22 mouse cellular contexts compared by ENCODE assay signal in genomic region chr10:20527737-20528136, GRCm38 (mm10).
"Had no signal": no experiment of that assay in that cellular context is flagged by ENCODE, and none has a peak within 500 bp of the region (broad histone marks: within the 10 kb centered on the region; RNA-seq: fewer than 3 reads in every experiment).

No protein-coding gene starts in this region.

- H3K27me3 ChIP-seq: limb, embryonic 12.5 days; limb, embryonic 15.5 days; lung, embryonic 15.5 days; midbrain, embryonic 13.5 days; neural tube, embryonic 13.5 days had no signal

- DNase-seq: kidney, adult 18-20 months; kidney, postnatal 10 days; kidney, postnatal 36 days; layer of hippocampus, postnatal 36 days; liver, postnatal 0 days; lung, postnatal 36 days; retina, postnatal 1 day; right cerebral cortex, postnatal 25 days; thymus, adult 2 months; thymus, postnatal 25 days had no signal

- H3K9ac ChIP-seq: limb, embryonic 12.5 days; limb, embryonic 15.5 days; liver, embryonic 14.5 days; liver, postnatal 0 days; lung, embryonic 15.5 days; midbrain, embryonic 13.5 days; neural tube, embryonic 13.5 days had no signal

- H3K4me3 ChIP-seq: limb, embryonic 12.5 days; limb, embryonic 15.5 days; lung, embryonic 15.5 days; megakaryocyte, embryonic 14.5 days; midbrain, embryonic 10.5 days; midbrain, embryonic 13.5 days; myocyte; neural tube, embryonic 13.5 days had no signal

- H3K4me1 ChIP-seq: limb, embryonic 12.5 days had no signal

- H3K9me3 ChIP-seq: limb, embryonic 12.5 days; limb, embryonic 15.5 days; lung, embryonic 15.5 days; megakaryocyte, embryonic 14.5 days; midbrain, embryonic 10.5 days; midbrain, embryonic 13.5 days; neural tube, embryonic 13.5 days had no signal

- ATAC-seq: liver, postnatal 0 days; midbrain, embryonic 13.5 days; midbrain, embryonic 16.5 days had no signal

- H3K4me2 ChIP-seq: limb, embryonic 12.5 days; limb, embryonic 15.5 days; liver, embryonic 11.5 days; lung, embryonic 15.5 days; midbrain, embryonic 13.5 days; neural tube, embryonic 13.5 days had no signal

- H3K36me3 ChIP-seq: limb, embryonic 12.5 days; limb, embryonic 15.5 days; lung, embryonic 15.5 days; midbrain, embryonic 10.5 days; midbrain, embryonic 13.5 days; neural tube, embryonic 13.5 days had no signal

- H3K27ac ChIP-seq: left cerebral cortex, adult 2 months; limb, embryonic 12.5 days; limb, embryonic 15.5 days; liver, embryonic 14.5 days; lung, embryonic 15.5 days; midbrain, embryonic 10.5 days; midbrain, embryonic 13.5 days; neural tube, embryonic 13.5 days had no signal
